Mouse (Mus musculus): ENCODE measurements at regions not wholly inside any gene's neighbourhood (a gene's known extent, or its start where the extent isn't known, plus 50 kb on each side); places are given as distances from the start of the nearest gene placed in this dataset.

- no peak for TF ChIP-seq CTCF (IDR thresholded peaks at IDR 0.05; ENCODE audit: extremely low read depth, insufficient read depth, low read length)
- TF ChIP-seq POLR2A (IDR thresholded peaks at IDR 0.05; ENCODE audit: extremely low read depth, insufficient read depth, low read length), result no peak
Observed at GRCm38 (mm10) chr7:36155576-36155975, 352.8 kb upstream of the Zfp507 start.
